Mouse (Mus musculus) lung, adult 2 months (tissue): Measurements from ENCODE around the gene Nol4l.
A peak's percentile ranks its signal among the peaks of the same experiment; 100 is the strongest.

Experiments
- CTCF ChIP-seq: fragments of 200-500 bp; IDR thresholded peaks from 2 replicates; pipeline ENCODE4 v1.5.1; 2011; ENCODE audit warnings: mild to moderate bottlenecking, low read length, control low read depth; ENCODE audit not compliant: insufficient read depth
- POLR2A ChIP-seq: fragments of 200-500 bp; IDR thresholded peaks from 2 replicates; pipeline ENCODE4 v1.6.1; 2011; ENCODE audit warnings: low read depth, mild to moderate bottlenecking, control low read depth, low read length, borderline replicate concordance; ENCODE audit errors: extremely low read depth

DNA sequence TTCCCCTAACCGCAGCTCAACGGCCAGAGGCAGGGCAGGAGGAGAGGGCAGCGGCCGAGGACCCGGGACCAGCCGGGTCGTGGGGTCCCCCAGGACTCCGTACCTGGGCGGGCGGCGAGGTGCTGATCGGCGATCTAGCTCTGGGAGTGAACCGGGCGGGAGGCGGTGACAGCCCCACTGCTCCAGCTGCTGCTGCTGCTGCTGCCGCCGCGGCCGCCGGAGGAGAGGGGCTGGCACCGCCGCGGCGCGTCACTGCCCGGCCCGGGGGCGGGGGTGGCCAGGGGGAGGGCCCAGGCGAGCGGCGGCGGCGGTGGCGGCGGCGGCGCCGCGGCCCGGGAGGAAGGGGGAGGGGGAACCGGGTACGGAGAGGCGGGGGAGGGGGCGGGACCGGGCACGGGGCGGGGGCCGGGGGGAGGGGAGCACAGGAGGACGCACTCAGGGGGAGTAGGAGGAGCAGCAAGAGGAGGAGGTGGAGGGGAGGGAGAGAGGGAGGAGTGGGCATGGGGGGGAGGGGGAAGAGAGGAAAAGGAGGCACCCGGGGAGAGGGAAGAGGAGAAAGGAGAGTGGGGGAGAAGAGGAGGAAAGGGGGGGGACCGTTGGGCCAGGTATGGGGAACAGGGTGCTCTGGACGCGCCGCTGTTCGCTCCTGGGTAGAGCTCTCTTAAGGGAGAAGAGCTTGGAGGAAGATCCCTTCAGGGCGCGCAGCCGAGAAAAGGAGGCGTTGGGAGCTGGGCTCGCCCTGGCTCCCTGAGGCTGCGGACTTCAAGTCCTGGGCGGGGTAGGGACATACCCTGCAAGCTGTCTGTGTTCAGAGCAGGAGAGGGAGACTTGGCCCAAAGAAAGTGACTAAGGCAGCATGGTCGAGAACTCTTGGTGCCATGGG lies 85.3 kb downstream of the Nol4l start:
- TF ChIP-seq CTCF (no peak), POLR2A (peak; percentile 35; the same call in 1 of the 2 replicates)
